Mouse (Mus musculus): ENCODE data around the gene Zfp473. TPM values are rescaled to one million over a fixed set of nuclear protein-coding genes. Genes with fewer than 3 reads are reported as not detected.

Gene Zfp473
- polyA plus RNA-seq, 1 experiment from 2014 or later = 2.7 TPM

DNA sequence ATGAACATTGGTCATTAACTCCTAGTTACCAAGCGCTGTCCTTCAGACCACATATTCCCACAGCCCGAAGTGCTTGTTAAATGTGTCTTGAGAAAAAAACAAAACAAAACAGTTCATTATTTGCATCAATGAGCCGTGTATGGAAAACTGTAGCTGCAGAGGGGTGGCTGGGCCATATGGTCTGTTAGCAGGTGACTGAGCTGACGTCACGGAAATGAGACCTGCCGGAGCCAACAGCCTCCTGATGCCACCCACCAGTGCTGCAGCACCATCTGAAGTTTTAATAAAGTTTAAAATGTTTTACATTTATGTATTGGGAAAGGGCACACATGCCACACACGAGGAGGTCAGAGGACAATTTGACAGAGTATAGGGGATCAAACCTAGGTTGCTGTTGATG lies 61.5 kb downstream of the Zfp473 start:
- H3K27ac ChIP-seq (ENCODE audit: low read depth, low read length) = no peak overlapping the region
- ATAC-seq (ENCODE audit: low FRiP score) (no peak), DNase-seq (ENCODE audit: low spot score, missing footprints) (no peak)
- no peaks in the 10 kb centered on the region for H3K27me3 ChIP-seq (ENCODE audit: control insufficient read depth, insufficient read depth, low read length)
- no peaks in the 10 kb centered on the region; the same call in 1 of the 2 replicates for H3K9me3 ChIP-seq (ENCODE audit: control insufficient read depth, low read length)
- H3K4me3 ChIP-seq (ENCODE audit: low read depth, low read length) = no peak overlapping the region
- no peaks in the 10 kb centered on the region for H3K36me3 ChIP-seq (ENCODE audit: control insufficient read depth, insufficient read depth, low read length)
- WGBS = 91% methylated on average over 7 of the region's 7 CpGs
- H3K4me2 ChIP-seq = no peak overlapping the region
- H3K4me1 ChIP-seq (ENCODE audit: control insufficient read depth, insufficient read depth, low read length) = no peaks in the 10 kb centered on the region
- no peak overlapping the region for H3K9ac ChIP-seq (ENCODE audit: low read length)

DNA sequence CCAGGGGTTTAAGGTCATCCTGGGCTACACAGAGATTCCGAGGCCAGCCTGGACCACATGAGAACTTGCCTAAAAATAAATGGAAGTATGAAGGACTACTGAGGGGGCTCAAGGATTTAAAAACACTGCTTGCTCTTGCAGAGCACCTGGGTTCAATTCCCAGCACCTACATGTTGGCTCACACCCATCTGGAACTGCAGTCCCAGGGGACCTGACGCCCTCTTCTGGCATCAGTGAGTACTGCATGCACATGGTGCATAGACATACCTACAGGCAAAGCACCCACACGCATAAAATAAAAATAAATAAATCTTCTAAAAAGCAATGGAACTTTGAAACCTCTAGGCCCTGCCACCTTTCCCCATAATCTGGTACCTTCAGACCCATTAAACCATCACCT lies 62.0 kb downstream of the Zfp473 start:
- Histone ChIP-seq H3K9ac (ENCODE audit: low read length) (no peak overlapping the region), H3K4me3 (ENCODE audit: low read depth, low read length) (no peak overlapping the region), H3K27ac (ENCODE audit: low read depth, low read length) (no peak overlapping the region), H3K36me3 (ENCODE audit: control insufficient read depth, insufficient read depth, low read length) (no peaks in the 10 kb centered on the region), H3K4me2 (no peak overlapping the region), H3K27me3 (ENCODE audit: control insufficient read depth, insufficient read depth, low read length) (no peaks in the 10 kb centered on the region), H3K4me1 (ENCODE audit: control insufficient read depth, insufficient read depth, low read length) (no peaks in the 10 kb centered on the region), H3K9me3 (ENCODE audit: control insufficient read depth, low read length) (no peaks in the 10 kb centered on the region; the same call in 1 of the 2 replicates)
- no peak for ATAC-seq (ENCODE audit: low FRiP score)
- WGBS = 70% methylated on average over 3 of the region's 3 CpGs
- no peak for DNase-seq (ENCODE audit: low spot score, missing footprints)

DNA sequence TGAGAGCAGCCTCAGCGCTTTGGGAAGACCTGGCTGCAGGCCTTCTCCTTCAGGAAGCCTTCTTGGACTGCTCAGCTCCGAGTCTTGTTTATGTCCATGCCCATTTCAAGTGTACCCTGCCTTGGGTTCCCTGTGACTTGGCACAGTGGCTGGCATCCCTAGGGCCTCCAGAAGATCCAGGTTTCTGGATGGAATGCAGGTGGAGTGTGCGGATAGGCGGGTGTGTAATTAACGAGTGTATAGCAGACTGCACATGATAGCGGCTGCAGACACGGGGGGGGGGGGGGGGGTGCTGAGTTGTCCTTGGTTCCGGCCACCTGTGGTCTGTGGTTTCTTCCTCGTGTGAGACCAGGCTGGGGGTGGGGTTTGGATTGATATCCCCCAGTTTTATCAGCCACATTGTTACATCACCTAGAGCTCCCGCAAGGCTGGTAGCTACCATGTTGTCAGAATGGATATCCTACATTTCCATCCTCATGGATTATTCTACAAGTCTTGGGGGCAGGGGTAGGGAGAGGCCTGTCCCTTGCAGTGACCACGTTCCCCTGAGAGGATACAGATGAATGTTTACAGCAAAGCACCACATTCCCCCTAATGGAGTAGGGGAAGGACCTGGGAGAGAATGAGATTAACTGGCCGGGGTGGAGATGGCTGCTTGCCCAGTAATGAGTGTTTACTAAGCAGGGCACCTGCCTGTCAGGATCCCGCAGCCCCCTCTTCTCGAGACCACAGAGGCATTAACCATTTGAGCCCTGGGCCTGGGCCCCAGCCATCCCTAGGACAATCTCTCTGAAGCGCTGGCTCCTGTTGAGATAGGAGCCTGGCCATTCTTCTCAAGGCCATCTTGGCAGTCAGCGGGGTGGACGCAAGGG lies 65.1 kb downstream of the Zfp473 start:
- no peak overlapping the region for H3K9ac ChIP-seq (ENCODE audit: low read length)
- DNase-seq (ENCODE audit: low spot score, missing footprints) (no peak), ATAC-seq (ENCODE audit: low FRiP score) (no peak)
- no peaks in the 10 kb centered on the region; the same call in 1 of the 2 replicates for H3K9me3 ChIP-seq (ENCODE audit: control insufficient read depth, low read length)
- H3K4me2 ChIP-seq = no peak overlapping the region
- H3K27ac ChIP-seq (ENCODE audit: low read depth, low read length) = no peak overlapping the region
- H3K4me3 ChIP-seq (ENCODE audit: low read depth, low read length) = no peak overlapping the region
- no peaks in the 10 kb centered on the region for H3K27me3 ChIP-seq (ENCODE audit: control insufficient read depth, insufficient read depth, low read length)
- 71% methylated on average over 16 of the region's 17 CpGs for WGBS
- H3K36me3 ChIP-seq (ENCODE audit: control insufficient read depth, insufficient read depth, low read length) = no peaks in the 10 kb centered on the region
- no peaks in the 10 kb centered on the region for H3K4me1 ChIP-seq (ENCODE audit: control insufficient read depth, insufficient read depth, low read length)

DNA sequence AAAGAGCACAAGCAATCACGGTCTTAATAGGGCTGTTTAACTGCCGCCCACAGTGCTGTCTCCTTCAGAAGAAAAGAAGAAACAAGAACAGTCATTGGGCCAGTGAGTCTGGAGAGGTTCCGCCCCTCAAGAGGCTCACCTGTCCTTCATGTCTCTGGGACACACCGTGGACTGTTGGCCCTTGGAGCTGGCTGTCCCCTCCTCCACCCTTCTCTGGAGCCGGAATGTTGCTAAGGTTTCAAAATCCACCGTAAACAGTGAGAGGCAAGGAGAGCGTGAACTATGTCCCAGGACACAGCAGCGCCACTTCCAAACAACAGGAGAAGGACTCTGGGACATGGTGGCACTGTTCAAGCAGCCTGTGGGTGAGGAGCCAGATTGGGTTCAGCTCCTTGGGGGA lies 67.2 kb downstream of the Zfp473 start:
- no peak for ATAC-seq (ENCODE audit: low FRiP score)
- WGBS = 83% methylated on average over 8 of the region's 8 CpGs
- H3K36me3 ChIP-seq (ENCODE audit: control insufficient read depth, insufficient read depth, low read length) = no peaks in the 10 kb centered on the region
- DNase-seq (ENCODE audit: low spot score, missing footprints) = no peak
- no peaks in the 10 kb centered on the region for H3K4me1 ChIP-seq (ENCODE audit: control insufficient read depth, insufficient read depth, low read length)
- H3K9me3 ChIP-seq (ENCODE audit: control insufficient read depth, low read length) = no peaks in the 10 kb centered on the region; the same call in 1 of the 2 replicates
- H3K27ac ChIP-seq (ENCODE audit: low read depth, low read length) = no peak overlapping the region
- no peak overlapping the region for H3K9ac ChIP-seq (ENCODE audit: low read length)
- H3K4me3 ChIP-seq (ENCODE audit: low read depth, low read length) = no peak overlapping the region
- H3K4me2 ChIP-seq = no peak overlapping the region
- H3K27me3 ChIP-seq (ENCODE audit: control insufficient read depth, insufficient read depth, low read length) = no peaks in the 10 kb centered on the region

Other genes starting within 250 kb of the Zfp473 start
- 0.07 TPM in 1 of 2 replicates, not detected in the other for gene Mybpc2, start 226.4 kb downstream of the Zfp473 start, polyA plus RNA-seq (2014; fragmentation: Nextera tagmentation; extraction: Ambion mirVana)
- 0.07 TPM in 1 of 2 replicates, not detected in the other for gene Spib, start 219.0 kb downstream of the Zfp473 start, polyA plus RNA-seq (2014; fragmentation: Nextera tagmentation; extraction: Ambion mirVana)
- 51.8 and 58.5 TPM in 2 replicates for gene Pold1, start 202.2 kb downstream of the Zfp473 start, polyA plus RNA-seq (2014; fragmentation: Nextera tagmentation; extraction: Ambion mirVana)
- 63.8 and 69.6 TPM in 2 replicates for gene Nr1h2, start 197.1 kb downstream of the Zfp473 start, polyA plus RNA-seq (2014; fragmentation: Nextera tagmentation; extraction: Ambion mirVana)
- 0.21 and 0.33 TPM in 2 replicates for gene Napsa, start 178.7 kb downstream of the Zfp473 start, polyA plus RNA-seq (2014; fragmentation: Nextera tagmentation; extraction: Ambion mirVana)
- 0.86 and 1.3 TPM in 2 replicates for gene Kcnc3, start 160.4 kb downstream of the Zfp473 start, polyA plus RNA-seq (2014; fragmentation: Nextera tagmentation; extraction: Ambion mirVana)
- 1.1 and 1.3 TPM in 2 replicates for gene Myh14, start 80.2 kb downstream of the Zfp473 start, polyA plus RNA-seq (2014; fragmentation: Nextera tagmentation; extraction: Ambion mirVana)
- not detected in 2 replicates for gene Izumo2, start 42.3 kb downstream of the Zfp473 start, polyA plus RNA-seq (2014; fragmentation: Nextera tagmentation; extraction: Ambion mirVana)
- 41.7 and 43.4 TPM in 2 replicates for gene Vrk3, start 2.6 kb downstream of the Zfp473 start, polyA plus RNA-seq (2014; fragmentation: Nextera tagmentation; extraction: Ambion mirVana)
- 60.2 and 64.1 TPM in 2 replicates for gene Nup62, start 65.0 kb upstream of the Zfp473 start, polyA plus RNA-seq (2014; fragmentation: Nextera tagmentation; extraction: Ambion mirVana)
- 0.84 and 1.2 TPM in 2 replicates for gene Il4i1, start 65.3 kb upstream of the Zfp473 start, polyA plus RNA-seq (2014; fragmentation: Nextera tagmentation; extraction: Ambion mirVana)
- 2.8 and 3.3 TPM in 2 replicates for gene Atf5, start 65.6 kb upstream of the Zfp473 start, polyA plus RNA-seq (2014; fragmentation: Nextera tagmentation; extraction: Ambion mirVana)
- 31.8 and 34.3 TPM in 2 replicates for gene Akt1s1, start 97.9 kb upstream of the Zfp473 start, polyA plus RNA-seq (2014; fragmentation: Nextera tagmentation; extraction: Ambion mirVana)
- gene Tbc1d17, start 98.0 kb upstream of the Zfp473 start, polyA plus RNA-seq (2014; fragmentation: Nextera tagmentation; extraction: Ambion mirVana) = 63.4 and 69.4 TPM in 2 replicates
- 26.1 and 28.6 TPM in 2 replicates for gene Pnkp, start 106.1 kb upstream of the Zfp473 start, polyA plus RNA-seq (2014; fragmentation: Nextera tagmentation; extraction: Ambion mirVana)
- gene Ptov1, start 118.7 kb upstream of the Zfp473 start, polyA plus RNA-seq (2014; fragmentation: Nextera tagmentation; extraction: Ambion mirVana) = 316 and 350 TPM in 2 replicates
- 69.5 and 75.4 TPM in 2 replicates for gene Med25, start 141.7 kb upstream of the Zfp473 start, polyA plus RNA-seq (2014; fragmentation: Nextera tagmentation; extraction: Ambion mirVana)
- gene Fuz, start 145.0 kb upstream of the Zfp473 start, polyA plus RNA-seq (2014; fragmentation: Nextera tagmentation; extraction: Ambion mirVana) = 18.8 and 23.1 TPM in 2 replicates
- 68.0 and 74.8 TPM in 2 replicates for gene Ap2a1, start 178.4 kb upstream of the Zfp473 start, polyA plus RNA-seq (2014; fragmentation: Nextera tagmentation; extraction: Ambion mirVana)
- gene Tsks, start 192.2 kb upstream of the Zfp473 start, polyA plus RNA-seq (2014; fragmentation: Nextera tagmentation; extraction: Ambion mirVana) = 0.07 TPM in 1 of 2 replicates, not detected in the other
- 20.8 and 21.8 TPM in 2 replicates for gene Cpt1c, start 223.8 kb upstream of the Zfp473 start, polyA plus RNA-seq (2014; fragmentation: Nextera tagmentation; extraction: Ambion mirVana)
- gene Prmt1, start 235.5 kb upstream of the Zfp473 start, polyA plus RNA-seq (2014; fragmentation: Nextera tagmentation; extraction: Ambion mirVana) = 276 and 281 TPM in 2 replicates
- 55.6 and 65.9 TPM in 2 replicates for gene Irf3, start 246.6 kb upstream of the Zfp473 start, polyA plus RNA-seq (2014; fragmentation: Nextera tagmentation; extraction: Ambion mirVana)
- 56.0 and 62.2 TPM in 2 replicates for gene Bcl2l12, start 247.7 kb upstream of the Zfp473 start, polyA plus RNA-seq (2014; fragmentation: Nextera tagmentation; extraction: Ambion mirVana)